Mouse (Mus musculus): ENCODE results near the gene Exosc3. TPM values are rescaled to one million over a fixed set of nuclear protein-coding genes. Genes with fewer than 3 reads are reported as not detected.
A peak's percentile ranks its signal among the peaks of the same experiment; 100 is the strongest.
"Not testable (repeated sequence)": the region's sequence is repeated elsewhere in the genome, so short reads cannot be mapped to it uniquely, and the experiment has no call there.

Gene Exosc3
- total RNA-seq (2021), result 10 to 100 TPM; 14.8 to 14.9 TPM
- long read RNA-seq, experiment 1, transcript Exosc3-201 (4 exons, 1,077 nt), result major isoform, 7 of 8 reads
- long read RNA-seq, experiment 1, partial matches to known transcripts, result 0 of 8 reads
- long read RNA-seq, experiment 1, other reads (novel, unspliced or antisense), result 0 of 8 reads
- long read RNA-seq, experiment 2, partial matches to known transcripts, result 1 of 6 reads
- long read RNA-seq, experiment 2, other reads (novel, unspliced or antisense), result 0 of 6 reads

- H3K27ac ChIP-seq, result peak within 1 kb of the TSS; percentile 91
- DNase-seq (ENCODE audit: extremely low spot score in 1 of 2, low spot score in 2 of 2), result peak; percentile 52 to 58
- H3K4me3 ChIP-seq, result peak within 1 kb of the TSS; percentile 91
- intact Hi-C loops (cut with DNase I), result loop anchor here (1.0 to 5.0 kb wide), 3 partner anchors 22 to 325 kb away; partner anchors contain the start of genes Polr1e and Slc25a51
- no peak for TF ChIP-seq CTCF (IDR thresholded peaks at IDR 0.05)
Measured at GRCm38 (mm10) chr4:45342286-45343155, at the start of gene Exosc3. Gene Exosc3 (minus strand): TSS chr4:45342732.

- no peak overlapping the region for H3K27ac ChIP-seq
- intact Hi-C loops (cut with DNase I), result no loop called here
- TF ChIP-seq CTCF (IDR thresholded peaks at IDR 0.05), result no peak; the same call in 1 of the 2 replicates
- DNase-seq (ENCODE audit: extremely low spot score in 1 of 2, low spot score in 2 of 2), result no peak
- no peak overlapping the region for H3K4me3 ChIP-seq
Measured at GRCm38 (mm10) chr4:45392099-45392498, 49.6 kb upstream of the Exosc3 start.

DNA sequence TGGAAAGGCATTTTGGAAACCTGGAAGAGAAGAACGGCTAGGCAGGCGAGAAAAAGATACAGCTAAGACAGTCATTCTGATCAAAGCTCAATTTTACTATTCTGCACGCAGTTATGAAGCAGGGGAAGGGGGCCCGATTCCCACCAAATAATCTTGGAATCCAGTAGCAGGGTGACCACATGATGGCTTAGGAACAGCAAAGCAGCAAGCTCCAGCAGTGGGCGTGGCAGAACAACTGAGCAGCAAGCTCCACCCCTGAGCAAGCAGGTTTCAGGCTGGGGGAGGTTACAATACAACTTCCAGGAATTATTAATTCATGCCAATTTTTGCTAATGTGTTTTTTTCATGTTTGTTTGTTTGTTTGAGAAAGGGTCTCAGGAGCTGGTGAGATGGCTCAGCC is 44.8 kb upstream of the Exosc3 start:
- H3K27ac ChIP-seq; DNase-seq (ENCODE audit: extremely low spot score in 1 of 2, low spot score in 2 of 2); intact Hi-C loops (cut with DNase I); H3K4me3 ChIP-seq: not testable (repeated sequence)

- intact Hi-C loops (cut with DNase I); DNase-seq (ENCODE audit: extremely low spot score in 1 of 2, low spot score in 2 of 2); H3K4me3 ChIP-seq; H3K27ac ChIP-seq: not testable (repeated sequence)
Measured at GRCm38 (mm10) chr4:45382133-45382532, 39.6 kb upstream of the Exosc3 start.

GRCm38 (mm10) chr4:45380903-45381580 is 38.5 kb upstream of the Exosc3 start:
- intact Hi-C loops (cut with DNase I), result not testable (repeated sequence)

GRCm38 (mm10) chr4:45376573-45376972 is 34.0 kb upstream of the Exosc3 start:
- no peak for DNase-seq (ENCODE audit: extremely low spot score in 1 of 2, low spot score in 2 of 2)
- H3K4me3 ChIP-seq, result no peak overlapping the region
- intact Hi-C loops (cut with DNase I), result no loop called here
- TF ChIP-seq CTCF (IDR thresholded peaks at IDR 0.05), result no peak
- no peak overlapping the region for H3K27ac ChIP-seq

More at GRCm38 (mm10) chr4:45380903-45381580, 38.5 kb upstream of the Exosc3 start:
- DNase-seq (ENCODE audit: extremely low spot score in 1 of 2, low spot score in 2 of 2); H3K27ac ChIP-seq; H3K4me3 ChIP-seq: not testable (repeated sequence)

- TF ChIP-seq CTCF (IDR thresholded peaks at IDR 0.05), result no peak
- H3K27ac ChIP-seq, result no peak overlapping the region
- H3K4me3 ChIP-seq, result no peak overlapping the region
- no peak for DNase-seq (ENCODE audit: extremely low spot score in 1 of 2, low spot score in 2 of 2)
- intact Hi-C loops (cut with DNase I), result no loop called here
Measured at GRCm38 (mm10) chr4:45374879-45375278, 32.3 kb upstream of the Exosc3 start.

GRCm38 (mm10) chr4:45371261-45371660 is 28.7 kb upstream of the Exosc3 start:
- intact Hi-C loops (cut with DNase I), result no loop called here
- Histone ChIP-seq H3K4me3 (no peak overlapping the region), H3K27ac (no peak overlapping the region)
- TF ChIP-seq CTCF (IDR thresholded peaks at IDR 0.05), result no peak
- DNase-seq (ENCODE audit: extremely low spot score in 1 of 2, low spot score in 2 of 2), result no peak

DNA sequence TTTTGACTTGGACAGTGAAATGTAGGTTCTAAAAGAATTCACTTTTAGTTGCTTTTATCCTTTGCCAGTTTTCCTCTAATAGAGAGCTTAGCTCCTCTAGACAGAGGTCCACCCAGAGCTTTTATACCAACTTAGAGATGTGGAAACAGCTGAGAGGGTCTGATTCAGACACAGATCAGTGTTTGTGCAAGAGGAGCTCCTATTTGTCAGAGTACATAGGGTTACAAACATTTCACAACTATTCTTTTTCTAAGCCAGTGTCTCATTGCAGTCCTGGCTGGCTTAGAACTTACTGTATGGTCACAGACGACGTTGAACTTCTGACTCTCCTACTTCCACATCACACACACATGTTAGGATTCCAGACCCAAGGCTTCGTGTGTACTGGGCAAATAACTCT is 14.1 kb upstream of the Exosc3 start:
- Histone ChIP-seq H3K27ac (no peak overlapping the region), H3K4me3 (no peak overlapping the region)
- no peak for TF ChIP-seq CTCF (IDR thresholded peaks at IDR 0.05)
- intact Hi-C loops (cut with DNase I), result no loop called here
- no peak for DNase-seq (ENCODE audit: extremely low spot score in 1 of 2, low spot score in 2 of 2)

DNA sequence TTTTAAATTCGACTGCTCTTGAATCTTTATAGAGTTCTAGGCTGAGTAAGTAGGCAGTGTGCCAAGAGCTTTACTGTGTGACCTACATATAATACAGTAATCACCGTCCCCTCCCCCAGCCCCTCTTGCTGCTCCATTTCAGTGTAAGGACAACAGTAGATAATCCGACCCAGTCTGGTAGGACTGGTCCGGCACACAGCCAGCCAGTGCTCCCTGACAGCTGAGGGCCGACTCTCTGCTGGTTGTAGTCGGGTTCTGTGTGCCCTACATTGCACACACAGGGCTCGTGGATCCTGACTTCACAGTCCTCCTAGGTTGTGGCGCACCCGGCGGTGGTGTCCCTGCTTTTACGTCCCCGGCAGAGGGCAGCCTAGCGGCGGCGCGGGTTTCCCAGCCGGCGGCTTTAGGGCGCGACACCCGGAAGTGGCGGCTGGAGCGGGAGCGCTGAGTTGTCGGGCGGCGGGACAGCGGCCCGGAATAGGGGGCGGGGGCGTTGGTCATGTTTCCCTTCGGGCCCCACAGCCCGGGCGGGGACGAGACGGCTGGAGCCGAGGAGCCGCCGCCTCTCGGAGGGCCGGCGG is 773 bp downstream of the Exosc3 start, which contains the start of gene Dcaf10:
TSS of gene Dcaf10 (plus strand) at position 433 of the 581 bp plus-strand sequence.
- intact Hi-C loops (cut with DNase I), result loop anchor here (1.0 to 5.0 kb wide), 3 partner anchors 21 to 324 kb away; partner anchors contain the start of genes Polr1e and Slc25a51
- peak; percentile 53 for TF ChIP-seq CTCF (IDR thresholded peaks at IDR 0.05)
- peak within 1 kb of the TSS; percentile 91 for H3K27ac ChIP-seq
- H3K4me3 ChIP-seq, result peak within 1 kb of the TSS; percentile 91
- peak; percentile 93 to 97 for DNase-seq (ENCODE audit: extremely low spot score in 1 of 2, low spot score in 2 of 2)

DNA sequence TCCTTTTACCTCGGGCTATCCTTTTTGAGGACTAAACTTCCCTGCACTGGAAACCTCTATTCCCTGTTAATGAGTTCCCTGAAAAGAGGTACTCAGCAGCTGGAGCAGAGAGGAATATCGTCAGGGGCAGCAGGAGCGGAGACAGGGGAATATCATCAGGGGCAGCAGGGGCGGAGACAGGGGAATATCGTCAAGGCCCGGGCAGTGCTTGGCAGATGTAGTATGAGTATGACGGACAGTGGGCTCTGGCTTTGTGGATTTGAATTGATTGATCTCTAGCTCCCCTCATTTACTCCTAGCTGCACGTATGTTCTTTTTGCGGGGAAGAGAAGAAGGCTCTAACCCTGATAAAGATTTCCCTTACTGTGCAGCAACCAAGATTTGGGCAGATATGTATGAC is 1.3 kb downstream of the Exosc3 start:
- DNase-seq (ENCODE audit: extremely low spot score in 1 of 2, low spot score in 2 of 2), result no peak
- intact Hi-C loops (cut with DNase I), result loop anchor here (5.0 kb wide), 2 partner anchors 66 to 324 kb away; partner anchors contain the start of genes Polr1e and Slc25a51
- TF ChIP-seq CTCF (IDR thresholded peaks at IDR 0.05), result no peak
- peak overlapping the region; percentile 91 for H3K4me3 ChIP-seq
- H3K27ac ChIP-seq, result peak overlapping the region; percentile 91

All from left cerebral cortex, adult 2 months (tissue).